ENCODE assay signal across 10 mouse cellular contexts in the genomic region with DNA sequence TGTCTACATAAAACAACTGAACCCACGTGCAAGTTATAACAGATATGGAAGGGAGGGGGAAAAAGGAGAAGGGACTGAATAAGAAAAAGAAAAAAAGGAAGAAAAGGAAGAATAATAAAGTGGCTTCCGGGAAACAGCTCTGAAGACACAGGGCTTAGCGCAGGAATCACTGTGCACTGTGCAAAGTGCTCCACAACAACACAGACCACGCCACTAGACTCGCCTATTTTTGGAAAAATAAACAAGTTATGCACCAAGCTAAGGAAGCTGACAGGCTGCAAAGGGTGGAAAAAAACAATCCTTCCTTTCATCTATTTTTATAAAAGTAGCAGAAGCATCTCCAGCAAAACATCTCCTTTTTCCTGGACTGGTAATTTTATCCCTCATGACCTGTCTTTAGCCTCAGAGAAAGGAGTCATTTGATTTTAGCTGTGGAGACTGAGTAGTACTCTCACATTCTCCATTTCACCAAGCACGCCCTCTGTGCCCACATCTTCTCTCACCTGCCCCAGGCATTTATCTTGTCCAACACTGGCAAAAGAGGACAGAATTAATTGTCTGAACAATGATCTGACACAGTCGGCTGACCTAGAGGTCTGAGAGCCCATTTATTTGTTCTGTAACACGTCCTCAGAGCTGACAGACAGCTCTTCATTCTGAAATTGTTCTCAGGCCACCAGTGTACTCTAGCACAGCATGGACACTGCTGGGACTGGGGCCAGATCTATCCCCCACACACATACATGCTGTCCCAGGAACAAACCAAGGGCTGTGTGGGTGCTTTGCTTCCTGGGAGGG.
DNase-seq lines count a peak whose midpoint lies in the region; ATAC-seq and TF ChIP-seq lines count a peak whose summit lies in the region.
"Had no signal": no experiment of that assay in that cellular context is flagged by ENCODE, and none has a peak within 500 bp of the region (broad histone marks: within the 10 kb centered on the region; RNA-seq: fewer than 3 reads in every experiment).

No protein-coding gene starts in this region.

- H3K36me3 ChIP-seq in midbrain, embryonic 14.5 days (ENCODE audit: control insufficient read depth, insufficient read depth, low read length): no peaks in the 10 kb centered on the region
- H3K36me3 ChIP-seq in midbrain, embryonic 15.5 days (replicated peaks): no peaks in the 10 kb centered on the region
- H3K36me3 ChIP-seq in hindbrain, postnatal 0 days (ENCODE audit: insufficient read depth, low read length): no peaks in the 10 kb centered on the region
- H3K36me3 ChIP-seq: stomach, embryonic 15.5 days had no signal

- H3K4me3 ChIP-seq in midbrain, embryonic 14.5 days (replicated peaks; ENCODE audit: low read depth, low read length): no peak overlapping the region
- H3K4me3 ChIP-seq in midbrain, embryonic 15.5 days: no peak overlapping the region
- no peak overlapping the region for H3K4me3 ChIP-seq in hindbrain, postnatal 0 days (ENCODE audit: low read length)
- H3K4me3 ChIP-seq: megakaryocyte, embryonic 14.5 days; stomach, embryonic 15.5 days had no signal

- no peak for TF ChIP-seq CTCF in hindbrain, postnatal 0 days (IDR thresholded peaks at IDR 0.05; ENCODE audit: low read depth)

- H3K27ac ChIP-seq in midbrain, embryonic 14.5 days (replicated peaks; ENCODE audit: low read depth, low read length): no peak overlapping the region
- H3K27ac ChIP-seq in midbrain, embryonic 15.5 days: no peak overlapping the region
- no peak overlapping the region for H3K27ac ChIP-seq in hindbrain, postnatal 0 days
- H3K27ac ChIP-seq: stomach, embryonic 15.5 days had no signal

- no peak for ATAC-seq in midbrain, embryonic 14.5 days (ENCODE audit: low FRiP score, low TSS enrichment)
- ATAC-seq in midbrain, embryonic 15.5 days (replicated peaks): no peak
- ATAC-seq in hindbrain, postnatal 0 days: peak; percentile 63; the same call in 1 of the 2 replicates

- peak; percentile 6 to 7 for DNase-seq in frontal cortex, postnatal 36 days (ENCODE audit: low spot score in 2 of 2)
- no peak for DNase-seq in frontal cortex, postnatal 14 days (ENCODE audit: low spot score in 2 of 2)
- DNase-seq in midbrain, embryonic 14.5 days: peak; percentile 3
- DNase-seq in hindbrain, postnatal 0 days (ENCODE audit: low spot score): peak; percentile 18
- DNase-seq in lung, postnatal 4 days: peak; percentile 14 to 60
- DNase-seq in spleen, adult 12 weeks (ENCODE audit: low spot score): no peak
- no peak for DNase-seq in gastrocnemius, adult 18-20 months (ENCODE audit: low spot score)

- H3K27me3 ChIP-seq in midbrain, embryonic 14.5 days (ENCODE audit: control insufficient read depth, insufficient read depth, low read length): no peaks in the 10 kb centered on the region
- no peaks in the 10 kb centered on the region for H3K27me3 ChIP-seq in midbrain, embryonic 15.5 days (replicated peaks)
- H3K27me3 ChIP-seq in hindbrain, postnatal 0 days (ENCODE audit: insufficient read depth, low read length): no peaks in the 10 kb centered on the region
- H3K27me3 ChIP-seq: megakaryocyte, embryonic 14.5 days; stomach, embryonic 15.5 days had no signal

- H3K4me1 ChIP-seq in midbrain, embryonic 14.5 days (ENCODE audit: control insufficient read depth, insufficient read depth, low read length): no peaks in the 10 kb centered on the region; the same call in 1 of the 2 replicates
- no peaks in the 10 kb centered on the region for H3K4me1 ChIP-seq in midbrain, embryonic 15.5 days
- H3K4me1 ChIP-seq in hindbrain, postnatal 0 days (ENCODE audit: insufficient read depth, low read length): 0 out of 2 replicates have a peak, but pooled peaks cover 6% of the 10 kb centered on the region
- H3K4me1 ChIP-seq: megakaryocyte, embryonic 14.5 days; stomach, embryonic 15.5 days had no signal

- H3K9me3 ChIP-seq in midbrain, embryonic 14.5 days (ENCODE audit: control insufficient read depth, low read length): no peaks in the 10 kb centered on the region
- no peaks in the 10 kb centered on the region for H3K9me3 ChIP-seq in midbrain, embryonic 15.5 days
- no peaks in the 10 kb centered on the region for H3K9me3 ChIP-seq in hindbrain, postnatal 0 days (ENCODE audit: low read length)
- H3K9me3 ChIP-seq: stomach, embryonic 15.5 days had no signal

- H3K9ac ChIP-seq in midbrain, embryonic 14.5 days (replicated peaks; ENCODE audit: low read length): no peak overlapping the region
- H3K9ac ChIP-seq in midbrain, embryonic 15.5 days: no peak overlapping the region
- no peak overlapping the region for H3K9ac ChIP-seq in hindbrain, postnatal 0 days (replicated peaks; ENCODE audit: low read length)
- H3K9ac ChIP-seq: stomach, embryonic 15.5 days had no signal

- no peak overlapping the region for H3K4me2 ChIP-seq in midbrain, embryonic 14.5 days (ENCODE audit: low read length)
- H3K4me2 ChIP-seq in midbrain, embryonic 15.5 days: no peak overlapping the region
- no peak overlapping the region for H3K4me2 ChIP-seq in hindbrain, postnatal 0 days (ENCODE audit: low read depth, low read length)
- H3K4me2 ChIP-seq: stomach, embryonic 15.5 days had no signal

- 69% methylated on average over 8 of the region's 8 CpGs for WGBS in midbrain, embryonic 14.5 days
- 62% methylated on average over 8 of the region's 8 CpGs for WGBS in midbrain, embryonic 15.5 days
- 55% methylated on average over 8 of the region's 8 CpGs for WGBS in hindbrain, postnatal 0 days

Comparison
In these comparisons a context has a peak if more than half of its experiments do, and no peak if none do; other contexts are left out.
1. DNase-seq: peak in frontal cortex, postnatal 36 days (2 of 2), midbrain, embryonic 14.5 days (single experiment), hindbrain, postnatal 0 days (single experiment) and lung, postnatal 4 days (2 of 2); none in frontal cortex, postnatal 14 days (0 of 2), spleen, adult 12 weeks (single experiment) and gastrocnemius, adult 18-20 months (single experiment).